Comparison of ENCODE assay signal across 19 mouse cellular contexts in the genomic region with DNA sequence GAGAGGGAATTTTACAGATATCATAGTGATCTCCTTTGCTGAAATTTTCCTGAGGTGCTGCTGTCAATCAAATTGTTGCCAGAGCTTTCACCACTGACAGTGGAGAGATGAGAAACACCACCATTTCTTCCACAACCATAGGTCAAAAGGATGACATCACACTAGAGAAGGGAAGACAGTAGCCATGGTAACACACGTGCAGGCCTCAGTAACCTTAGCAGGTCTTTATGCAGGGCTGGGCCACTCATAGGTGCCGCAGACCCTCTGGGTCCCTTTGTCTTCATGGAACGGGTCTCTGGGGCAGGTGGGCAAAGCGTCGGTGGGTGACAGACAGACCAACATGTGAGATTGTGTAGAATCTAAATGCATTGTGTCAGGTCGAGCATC. TPM values are rescaled to one million over a fixed set of nuclear protein-coding genes. Genes with fewer than 3 reads are reported as not detected.
DNase-seq lines count a peak whose midpoint lies in the region; ATAC-seq and TF ChIP-seq lines count a peak whose summit lies in the region.
"Had no signal": no experiment of that assay in that cellular context is flagged by ENCODE, and none has a peak within 500 bp of the region (broad histone marks: within the 10 kb centered on the region; RNA-seq: fewer than 3 reads in every experiment).

No protein-coding gene starts in this region.

- H3K27ac ChIP-seq in kidney, embryonic 16.5 days (ENCODE audit: low read length): peak overlapping the region; percentile 28; the same call in 1 of the 2 replicates
- H3K27ac ChIP-seq in forebrain, embryonic 13.5 days: no peak overlapping the region
- no peak overlapping the region for H3K27ac ChIP-seq in hindbrain, postnatal 0 days
- no peak overlapping the region for H3K27ac ChIP-seq in stomach, postnatal 0 days (replicated peaks)
- H3K27ac ChIP-seq in heart, embryonic 11.5 days (ENCODE audit: low read depth, low read length): no peak overlapping the region
- H3K27ac ChIP-seq: embryonic facial prominence, embryonic 12.5 days; limb, embryonic 13.5 days had no signal

- DNase-seq in kidney, postnatal 36 days: no peak
- peak; percentile 34 for DNase-seq in ES-CJ7 (ENCODE audit: low read depth, low spot score)
- DNase-seq in hindbrain, postnatal 0 days (ENCODE audit: low spot score): no peak
- DNase-seq in stomach, postnatal 0 days (ENCODE audit: low spot score): no peak
- DNase-seq in lung, adult 2 months: no peak
- DNase-seq: gastrocnemius, postnatal 14 days; heart, postnatal 4 days; layer of hippocampus, postnatal 36 days; liver, postnatal 0 days; lung, postnatal 4 days; thymus, postnatal 25 days had no signal

- H3K4me1 ChIP-seq in kidney, embryonic 16.5 days (ENCODE audit: insufficient read depth, low read length): 0 out of 2 replicates have a peak, but pooled peaks cover 3% of the 10 kb centered on the region
- H3K4me1 ChIP-seq in forebrain, embryonic 13.5 days: peaks cover 22% of the 10 kb centered on the region
- no peaks in the 10 kb centered on the region for H3K4me1 ChIP-seq in hindbrain, postnatal 0 days (ENCODE audit: insufficient read depth, low read length)
- H3K4me1 ChIP-seq in stomach, postnatal 0 days (replicated peaks; ENCODE audit: control insufficient read depth, insufficient read depth): no peaks in the 10 kb centered on the region
- no peaks in the 10 kb centered on the region for H3K4me1 ChIP-seq in heart, embryonic 11.5 days (ENCODE audit: control insufficient read depth, insufficient read depth, low read length)
- H3K4me1 ChIP-seq in lung, adult 2 months (ENCODE audit: control insufficient read depth, insufficient read depth, low read length): no peaks in the 10 kb centered on the region; the same call in 1 of the 2 replicates
- H3K4me1 ChIP-seq: embryonic facial prominence, embryonic 12.5 days; heart, embryonic 12.5 days; limb, embryonic 13.5 days had no signal

- TF ChIP-seq CTCF in hindbrain, postnatal 0 days (IDR thresholded peaks at IDR 0.05; ENCODE audit: low read depth): no peak
- TF ChIP-seq CTCF in stomach, postnatal 0 days (IDR thresholded peaks at IDR 0.05; ENCODE audit: low read depth): no peak
- no peak for TF ChIP-seq CTCF in lung, adult 2 months (IDR thresholded peaks at IDR 0.05; ENCODE audit: insufficient read depth, low read length)

- no peak overlapping the region for H3K4me3 ChIP-seq in kidney, embryonic 16.5 days (ENCODE audit: low read length)
- no peak overlapping the region for H3K4me3 ChIP-seq in forebrain, embryonic 13.5 days
- H3K4me3 ChIP-seq in hindbrain, postnatal 0 days (ENCODE audit: low read length): no peak overlapping the region
- no peak overlapping the region for H3K4me3 ChIP-seq in stomach, postnatal 0 days (ENCODE audit: low read depth, low read length)
- H3K4me3 ChIP-seq in heart, embryonic 11.5 days (ENCODE audit: low read depth, low read length): no peak overlapping the region
- H3K4me3 ChIP-seq in lung, adult 2 months (replicated peaks; ENCODE audit: extremely low read depth, low read depth, low read length): no peak overlapping the region
- H3K4me3 ChIP-seq: embryonic facial prominence, embryonic 12.5 days; heart, embryonic 12.5 days; limb, embryonic 13.5 days; myocyte had no signal

- ATAC-seq in kidney, embryonic 16.5 days (ENCODE audit: low FRiP score, low TSS enrichment): peak; percentile 65; the same call in 1 of the 2 replicates
- ATAC-seq in forebrain, embryonic 13.5 days: peak; percentile 70
- peak; percentile 52; the same call in 1 of the 2 replicates for ATAC-seq in hindbrain, postnatal 0 days
- ATAC-seq in stomach, postnatal 0 days (ENCODE audit: low FRiP score, low TSS enrichment): no peak
- no peak for ATAC-seq in heart, embryonic 11.5 days (replicated peaks; ENCODE audit: insufficient number of reproducible peaks, low FRiP score, low TSS enrichment)
- ATAC-seq: liver, postnatal 0 days had no signal

- no peaks in the 10 kb centered on the region for H3K9me3 ChIP-seq in kidney, embryonic 16.5 days (ENCODE audit: low read length)
- no peaks in the 10 kb centered on the region for H3K9me3 ChIP-seq in forebrain, embryonic 13.5 days (replicated peaks)
- H3K9me3 ChIP-seq in hindbrain, postnatal 0 days (ENCODE audit: low read length): no peaks in the 10 kb centered on the region
- no peaks in the 10 kb centered on the region for H3K9me3 ChIP-seq in stomach, postnatal 0 days (ENCODE audit: control insufficient read depth, low read length)
- no peaks in the 10 kb centered on the region for H3K9me3 ChIP-seq in heart, embryonic 11.5 days (replicated peaks; ENCODE audit: control insufficient read depth, low read length)
- H3K9me3 ChIP-seq: embryonic facial prominence, embryonic 12.5 days; heart, embryonic 12.5 days; limb, embryonic 13.5 days had no signal

- no peak overlapping the region for H3K9ac ChIP-seq in kidney, embryonic 16.5 days (replicated peaks; ENCODE audit: low read length)
- no peak overlapping the region for H3K9ac ChIP-seq in forebrain, embryonic 13.5 days
- H3K9ac ChIP-seq in hindbrain, postnatal 0 days (replicated peaks; ENCODE audit: low read length): no peak overlapping the region
- H3K9ac ChIP-seq in stomach, postnatal 0 days (ENCODE audit: low read length): no peak overlapping the region
- H3K9ac ChIP-seq in heart, embryonic 11.5 days (ENCODE audit: low read depth, low read length): no peak overlapping the region
- H3K9ac ChIP-seq: embryonic facial prominence, embryonic 12.5 days; heart, embryonic 12.5 days; limb, embryonic 13.5 days; liver, postnatal 0 days had no signal

- no peak overlapping the region for H3K4me2 ChIP-seq in kidney, embryonic 16.5 days (replicated peaks; ENCODE audit: low read depth, low read length)
- H3K4me2 ChIP-seq in forebrain, embryonic 13.5 days: no peak overlapping the region
- H3K4me2 ChIP-seq in hindbrain, postnatal 0 days (ENCODE audit: low read depth, low read length): no peak overlapping the region
- H3K4me2 ChIP-seq in stomach, postnatal 0 days (replicated peaks; ENCODE audit: low read depth): no peak overlapping the region
- no peak overlapping the region for H3K4me2 ChIP-seq in heart, embryonic 11.5 days
- H3K4me2 ChIP-seq: embryonic facial prominence, embryonic 12.5 days; heart, embryonic 12.5 days; limb, embryonic 13.5 days had no signal

- WGBS in kidney, embryonic 16.5 days: 76% methylated on average over 6 of the region's 6 CpGs
- 37% methylated on average over 6 of the region's 6 CpGs for WGBS in forebrain, embryonic 13.5 days
- WGBS in hindbrain, postnatal 0 days: 53% methylated on average over 6 of the region's 6 CpGs
- WGBS in stomach, postnatal 0 days: 79% methylated on average over 6 of the region's 6 CpGs
- 75% methylated on average over 6 of the region's 6 CpGs for WGBS in heart, embryonic 11.5 days (ENCODE audit: insufficient replicate concordance)
- 83% methylated on average over 6 of the region's 6 CpGs for WGBS in lung, adult 2 months

- 0 out of 2 replicates have a peak, but pooled peaks cover 6% of the 10 kb centered on the region for H3K36me3 ChIP-seq in kidney, embryonic 16.5 days (ENCODE audit: insufficient read depth, low read length)
- H3K36me3 ChIP-seq in forebrain, embryonic 13.5 days (ENCODE audit: poor library complexity, severe bottlenecking): no peaks in the 10 kb centered on the region
- no peaks in the 10 kb centered on the region for H3K36me3 ChIP-seq in hindbrain, postnatal 0 days (ENCODE audit: insufficient read depth, low read length)
- no peaks in the 10 kb centered on the region for H3K36me3 ChIP-seq in stomach, postnatal 0 days (ENCODE audit: control insufficient read depth, insufficient read depth, low read length)
- H3K36me3 ChIP-seq in heart, embryonic 11.5 days (ENCODE audit: control insufficient read depth, insufficient read depth, low read length): no peaks in the 10 kb centered on the region
- H3K36me3 ChIP-seq: embryonic facial prominence, embryonic 12.5 days; heart, embryonic 12.5 days; limb, embryonic 13.5 days had no signal

- TF ChIP-seq POLR2A in lung, adult 2 months (IDR thresholded peaks at IDR 0.05; ENCODE audit: borderline replicate concordance, extremely low read depth, low read depth, low read length): no peak

- H3K27me3 ChIP-seq in kidney, embryonic 16.5 days (ENCODE audit: insufficient read depth, low read length): no peaks in the 10 kb centered on the region
- H3K27me3 ChIP-seq in forebrain, embryonic 13.5 days: no peaks in the 10 kb centered on the region
- no peaks in the 10 kb centered on the region for H3K27me3 ChIP-seq in hindbrain, postnatal 0 days (ENCODE audit: insufficient read depth, low read length)
- H3K27me3 ChIP-seq in stomach, postnatal 0 days (ENCODE audit: control insufficient read depth, insufficient read depth, low read length): no peaks in the 10 kb centered on the region
- no peaks in the 10 kb centered on the region for H3K27me3 ChIP-seq in heart, embryonic 11.5 days (ENCODE audit: control insufficient read depth, insufficient read depth, low read length)
- H3K27me3 ChIP-seq: embryonic facial prominence, embryonic 12.5 days; heart, embryonic 12.5 days; limb, embryonic 13.5 days had no signal

- no peak for TF ChIP-seq EP300 in stomach, postnatal 0 days (optimal IDR thresholded peaks at IDR 0.05)

RNA-seq across cellular contexts. Expression of gene Mfap3l, which starts 25.5 kb away (rescaled TPM):
- polyA plus RNA-seq in kidney, embryonic 16.5 days (2015; fragmentation: Nextera tagmentation; extraction: Ambion mirVana): 6.5 and 6.8 TPM in 2 replicates
- 0.67 and 0.98 TPM in 2 replicates for polyA plus RNA-seq in forebrain, embryonic 13.5 days (2015; fragmentation: Nextera tagmentation; extraction: Ambion mirVana)
- 20.0 and 24.5 TPM in 2 replicates for total RNA-seq in hindbrain, postnatal 0 days (2014; rRNA removed)
- 4.1 and 4.5 TPM in 2 replicates for polyA plus RNA-seq in hindbrain, postnatal 0 days (2015; fragmentation: Nextera tagmentation; extraction: Ambion mirVana)
- polyA plus RNA-seq in stomach, postnatal 0 days (2015; fragmentation: Nextera tagmentation; extraction: Ambion mirVana): 7.6 and 8.0 TPM in 2 replicates
- 1.4 and 1.5 TPM in 2 replicates for polyA plus RNA-seq in heart, embryonic 11.5 days (2014; fragmentation: Nextera tagmentation; extraction: Ambion mirVana)
- 6.0 and 10.7 TPM in 2 replicates for polyA plus RNA-seq in lung, adult 2 months (2012; rRNA removed)
- total RNA-seq: MEL had no signal

Comparison
In these comparisons a context has a peak if more than half of its experiments do, and no peak if none do; other contexts are left out.
1. ATAC-seq: peak in kidney, embryonic 16.5 days (single experiment), forebrain, embryonic 13.5 days (single experiment) and hindbrain, postnatal 0 days (single experiment); none in stomach, postnatal 0 days (single experiment) and heart, embryonic 11.5 days (single experiment).